Mouse (Mus musculus) neural tube, embryonic 13.5 days (tissue): ENCODE data around the gene Magi1. TPM values are rescaled to one million over a fixed set of nuclear protein-coding genes. Genes with fewer than 3 reads are reported as not detected.

Experiments used
- ATAC-seq: fragments of 200-750 bp; cut with Nextera tagmentation; 2 replicates; pipeline ENCODE4 v1.8.0; 2017; ENCODE audit warnings: low read depth, mild to moderate bottlenecking, moderate TSS enrichment, moderate library complexity
- H3K27ac ChIP-seq: fragments of 300-500 bp; sonication (generic); replicated peaks from 2 replicates; pipeline ENCODE4 v1.5.1; 2015; ENCODE audit warnings: moderate library complexity, mild to moderate bottlenecking, inconsistent platforms
- H3K27me3 ChIP-seq: fragments of 300-500 bp; sonication (generic); 2 replicates; pipeline ENCODE4 v1.6.1; 2015; ENCODE audit warnings: mild to moderate bottlenecking, inconsistent platforms
- H3K36me3 ChIP-seq: fragments of 300-500 bp; sonication (generic); 2 replicates; pipeline ENCODE4 v1.6.1; 2015; ENCODE audit warnings: mild to moderate bottlenecking, inconsistent platforms
- H3K4me1 ChIP-seq: fragments of 300-500 bp; sonication (generic); replicated peaks from 2 replicates; pipeline ENCODE4 v1.6.1; 2015; ENCODE audit warnings: inconsistent platforms
- H3K4me2 ChIP-seq: fragments of 300-500 bp; sonication (generic); 2 replicates; pipeline ENCODE4 v1.6.1; 2015; ENCODE audit warnings: inconsistent platforms, mild to moderate bottlenecking, moderate library complexity
- H3K4me3 ChIP-seq: fragments of 300-500 bp; sonication (generic); 2 replicates; pipeline ENCODE4 v1.5.1; 2015; ENCODE audit warnings: mild to moderate bottlenecking, inconsistent platforms
- H3K9ac ChIP-seq: fragments of 300-500 bp; sonication (generic); 2 replicates; pipeline ENCODE4 v1.6.1; 2015; ENCODE audit warnings: moderate library complexity, mild to moderate bottlenecking, inconsistent platforms
- H3K9me3 ChIP-seq: fragments of 300-500 bp; sonication (generic); 2 replicates; pipeline ENCODE4 v1.6.1; 2016; ENCODE audit warnings: inconsistent platforms
- WGBS: fragments of 180-500 bp; shearing (Covaris S2); methylation state at CpG from one replicate; pipeline ENCODE4 v1.1.7; 2015; 5-methylcytosine and 5-hydroxymethylcytosine counted together
- polyA plus RNA-seq: library from polyadenylated mRNA; unstranded; fragments of >200 nt; fragmentation: Nextera tagmentation; extraction: Ambion mirVana; gene quantifications from 2 replicates; pipeline ENCODE4 v1.2.1, GENCODE M21; 2015

The Magi1 gene
- polyA plus RNA-seq, 1 experiment from 2014 or later = 20.9 TPM

- no peaks in the 10 kb centered on the region for H3K27me3 ChIP-seq
- H3K36me3 ChIP-seq = no peaks in the 10 kb centered on the region
- H3K4me3 ChIP-seq = no peak overlapping the region
- no peak for ATAC-seq
- no peak overlapping the region for H3K4me2 ChIP-seq
- no peaks in the 10 kb centered on the region for H3K9me3 ChIP-seq
- H3K4me1 ChIP-seq = peaks cover 3% of the 10 kb centered on the region; the same call in 1 of the 2 replicates
- H3K27ac ChIP-seq = no peak overlapping the region
- 82% methylated on average over 14 of the region's 14 CpGs for WGBS
- no peak overlapping the region for H3K9ac ChIP-seq
These were observed 88.3 kb downstream of the Magi1 start for GRCm38 (mm10) chr6:94195303-94195911.

GRCm38 (mm10) chr6:94190830-94191229 lies 92.9 kb downstream of the Magi1 start:
- no peak for ATAC-seq
- Histone ChIP-seq H3K27me3 (no peaks in the 10 kb centered on the region), H3K9ac (no peak overlapping the region), H3K9me3 (no peaks in the 10 kb centered on the region), H3K27ac (no peak overlapping the region), H3K4me2 (no peak overlapping the region), H3K4me1 (peaks cover 12% of the 10 kb centered on the region), H3K4me3 (no peak overlapping the region), H3K36me3 (no peaks in the 10 kb centered on the region)
- WGBS = 78% methylated on average over 5 of the region's 5 CpGs

- H3K9me3 ChIP-seq = no peaks in the 10 kb centered on the region
- no peak overlapping the region for H3K4me2 ChIP-seq
- H3K4me1 ChIP-seq = peaks cover 9% of the 10 kb centered on the region
- ATAC-seq = no peak
- no peaks in the 10 kb centered on the region for H3K36me3 ChIP-seq
- H3K4me3 ChIP-seq = no peak overlapping the region
- H3K27ac ChIP-seq = no peak overlapping the region
- H3K9ac ChIP-seq = no peak overlapping the region
- H3K27me3 ChIP-seq = no peaks in the 10 kb centered on the region
- 64% methylated on average over 5 of the region's 5 CpGs for WGBS
These were observed 94.3 kb downstream of the Magi1 start for GRCm38 (mm10) chr6:94189379-94189778.

DNA sequence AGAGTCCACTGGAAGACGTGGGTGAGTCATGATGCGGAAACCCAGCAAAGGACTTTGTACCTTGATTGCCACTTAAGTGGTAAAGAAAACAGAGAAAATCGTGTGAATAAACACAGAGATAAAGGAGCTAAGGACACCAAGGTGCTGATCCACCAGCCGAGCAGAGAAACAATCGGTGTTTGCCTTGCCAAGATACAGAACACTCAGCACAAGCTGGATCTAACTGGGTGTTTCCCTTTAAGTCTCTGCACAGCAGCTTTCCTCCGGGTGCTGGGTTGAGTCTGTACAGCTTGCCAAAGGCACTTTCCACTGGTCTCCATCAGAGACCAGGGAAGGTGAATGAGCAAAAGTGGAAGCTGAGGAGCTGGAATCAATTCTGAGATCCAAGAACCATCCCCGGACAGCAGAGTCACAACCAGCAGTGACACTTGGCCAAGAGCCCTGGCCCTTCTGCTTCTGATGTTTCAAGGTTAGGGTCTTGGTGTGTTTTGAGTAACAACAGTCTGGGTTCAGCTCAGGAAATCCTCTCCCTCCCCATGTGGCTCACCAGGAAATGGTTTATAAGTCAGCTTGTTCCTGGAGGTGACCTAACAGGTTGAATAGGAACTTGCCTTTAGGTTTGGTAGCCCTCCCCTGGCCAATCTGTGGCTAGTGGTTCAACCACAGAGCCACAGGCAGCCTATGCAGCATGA lies 96.9 kb downstream of the Magi1 start:
- H3K9me3 ChIP-seq = no peaks in the 10 kb centered on the region
- H3K36me3 ChIP-seq = no peaks in the 10 kb centered on the region
- no peak overlapping the region for H3K9ac ChIP-seq
- no peak overlapping the region for H3K4me2 ChIP-seq
- H3K4me1 ChIP-seq = peaks cover 35% of the 10 kb centered on the region
- no peak overlapping the region for H3K27ac ChIP-seq
- ATAC-seq = no peak
- H3K4me3 ChIP-seq = no peak overlapping the region
- WGBS = 76% methylated on average over 7 of the region's 7 CpGs
- H3K27me3 ChIP-seq = no peaks in the 10 kb centered on the region

DNA sequence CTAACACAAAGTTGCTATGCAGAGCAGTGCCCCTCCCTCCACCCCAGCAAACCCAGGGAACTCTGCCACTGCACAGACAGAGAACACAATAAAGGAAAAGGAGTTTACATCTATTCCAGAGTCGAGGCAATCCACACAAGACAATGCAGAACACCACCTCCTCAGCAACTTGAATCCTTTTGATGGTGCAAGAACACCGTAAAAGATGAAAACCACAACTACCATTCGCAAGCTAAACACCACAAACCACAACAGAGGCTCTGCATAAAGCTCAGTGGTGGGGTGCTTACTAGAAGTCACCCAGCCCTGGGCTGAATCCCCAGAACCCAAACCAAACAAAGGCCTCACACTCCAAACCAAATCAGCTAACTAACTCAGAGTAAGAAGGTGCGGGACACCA lies 99.4 kb downstream of the Magi1 start:
- Histone ChIP-seq H3K9me3 (no peaks in the 10 kb centered on the region), H3K4me1 (peaks cover 33% of the 10 kb centered on the region), H3K9ac (no peak overlapping the region), H3K36me3 (no peaks in the 10 kb centered on the region), H3K27ac (no peak overlapping the region), H3K4me3 (no peak overlapping the region), H3K27me3 (no peaks in the 10 kb centered on the region), H3K4me2 (no peak overlapping the region)
- ATAC-seq = no peak
- 61% methylated on average over 4 of the region's 4 CpGs for WGBS

- peaks cover 30% of the 10 kb centered on the region for H3K4me1 ChIP-seq
- H3K4me2 ChIP-seq = no peak overlapping the region
- H3K4me3 ChIP-seq = no peak overlapping the region
- H3K9ac ChIP-seq = no peak overlapping the region
- ATAC-seq = no peak
- no peaks in the 10 kb centered on the region for H3K9me3 ChIP-seq
- no peak overlapping the region for H3K27ac ChIP-seq
- 53% methylated on average over 14 of the region's 14 CpGs for WGBS
- H3K36me3 ChIP-seq = no peaks in the 10 kb centered on the region
- no peaks in the 10 kb centered on the region for H3K27me3 ChIP-seq
These were observed 100.3 kb downstream of the Magi1 start for GRCm38 (mm10) chr6:94183354-94183851.

DNA sequence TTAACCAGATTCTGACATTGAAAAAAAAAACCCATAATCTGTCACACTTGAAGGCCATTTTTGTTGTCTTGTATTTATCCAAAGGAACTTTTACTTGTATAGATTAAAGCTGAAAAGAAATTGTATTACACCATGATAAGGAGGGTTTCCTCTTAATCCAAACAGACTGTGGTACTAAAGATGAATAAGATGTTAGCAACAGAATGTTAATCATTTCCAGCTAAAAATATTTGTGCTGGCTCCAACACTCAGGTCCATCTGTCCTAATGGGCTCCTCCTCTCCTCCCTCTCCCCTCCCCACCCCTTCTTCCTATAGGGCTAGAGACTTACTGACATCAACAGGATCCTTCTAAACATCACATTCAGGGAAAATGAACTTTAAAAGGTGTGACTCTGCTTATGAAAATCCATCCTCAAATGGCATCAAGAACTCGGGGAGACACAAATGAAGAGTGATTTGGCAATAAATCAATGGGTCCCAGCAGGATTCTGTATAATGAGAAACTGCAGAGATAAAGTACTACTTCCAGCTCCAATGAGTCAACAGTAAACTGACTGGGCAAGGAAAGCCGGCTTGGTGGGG lies 102.0 kb downstream of the Magi1 start:
- peaks cover 34% of the 10 kb centered on the region for H3K4me1 ChIP-seq
- H3K27me3 ChIP-seq = no peaks in the 10 kb centered on the region
- H3K4me2 ChIP-seq = no peak overlapping the region
- ATAC-seq = no peak
- H3K27ac ChIP-seq = no peak overlapping the region
- H3K9ac ChIP-seq = no peak overlapping the region
- no peak overlapping the region for H3K4me3 ChIP-seq
- WGBS = 8% methylated on average over 2 of the region's 2 CpGs
- H3K36me3 ChIP-seq = no peaks in the 10 kb centered on the region
- no peaks in the 10 kb centered on the region for H3K9me3 ChIP-seq

- no peaks in the 10 kb centered on the region for H3K36me3 ChIP-seq
- ATAC-seq = no peak
- no peak overlapping the region for H3K4me2 ChIP-seq
- no peak overlapping the region for H3K9ac ChIP-seq
- H3K4me1 ChIP-seq = peaks cover 36% of the 10 kb centered on the region
- WGBS = 90% methylated on average over 14 of the region's 14 CpGs
- H3K27ac ChIP-seq = no peak overlapping the region
- H3K4me3 ChIP-seq = no peak overlapping the region
- no peaks in the 10 kb centered on the region for H3K27me3 ChIP-seq
- H3K9me3 ChIP-seq = no peaks in the 10 kb centered on the region
These were observed 103.2 kb downstream of the Magi1 start for GRCm38 (mm10) chr6:94180331-94181150.

DNA sequence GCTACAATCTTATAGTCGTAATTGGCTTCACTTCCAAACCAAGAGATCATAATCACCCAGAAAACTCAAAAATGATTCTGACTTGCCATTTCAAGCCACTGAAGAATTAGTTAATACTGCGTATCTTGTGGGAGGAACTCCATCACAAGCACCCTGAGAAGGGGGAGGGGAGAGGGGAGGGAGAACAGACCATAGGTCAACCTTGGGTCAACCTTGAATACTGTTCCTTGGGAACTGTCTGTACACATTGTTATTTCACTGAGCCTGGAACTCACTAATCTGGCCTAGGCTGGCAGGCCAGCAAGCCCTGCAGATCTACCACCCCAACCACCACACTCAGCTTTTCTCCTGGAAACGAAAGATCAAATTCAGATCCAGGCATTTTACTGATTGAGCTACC lies 106.2 kb downstream of the Magi1 start:
- WGBS = 59% methylated on average over 3 of the region's 3 CpGs
- H3K4me3 ChIP-seq = no peak overlapping the region
- no peak overlapping the region for H3K9ac ChIP-seq
- no peak overlapping the region for H3K4me2 ChIP-seq
- ATAC-seq = no peak
- no peaks in the 10 kb centered on the region for H3K9me3 ChIP-seq
- no peaks in the 10 kb centered on the region for H3K36me3 ChIP-seq
- H3K4me1 ChIP-seq = peaks cover 18% of the 10 kb centered on the region
- H3K27ac ChIP-seq = no peak overlapping the region
- no peaks in the 10 kb centered on the region for H3K27me3 ChIP-seq

- H3K4me2 ChIP-seq = no peak overlapping the region
- no peaks in the 10 kb centered on the region for H3K36me3 ChIP-seq
- H3K27me3 ChIP-seq = no peaks in the 10 kb centered on the region
- WGBS = 16% methylated on average over 4 of the region's 4 CpGs
- no peaks in the 10 kb centered on the region for H3K9me3 ChIP-seq
- peaks cover 10% of the 10 kb centered on the region for H3K4me1 ChIP-seq
- no peak overlapping the region for H3K9ac ChIP-seq
- no peak overlapping the region for H3K4me3 ChIP-seq
- no peak overlapping the region for H3K27ac ChIP-seq
- no peak for ATAC-seq
These were observed 107.0 kb downstream of the Magi1 start for GRCm38 (mm10) chr6:94176705-94177104.

DNA sequence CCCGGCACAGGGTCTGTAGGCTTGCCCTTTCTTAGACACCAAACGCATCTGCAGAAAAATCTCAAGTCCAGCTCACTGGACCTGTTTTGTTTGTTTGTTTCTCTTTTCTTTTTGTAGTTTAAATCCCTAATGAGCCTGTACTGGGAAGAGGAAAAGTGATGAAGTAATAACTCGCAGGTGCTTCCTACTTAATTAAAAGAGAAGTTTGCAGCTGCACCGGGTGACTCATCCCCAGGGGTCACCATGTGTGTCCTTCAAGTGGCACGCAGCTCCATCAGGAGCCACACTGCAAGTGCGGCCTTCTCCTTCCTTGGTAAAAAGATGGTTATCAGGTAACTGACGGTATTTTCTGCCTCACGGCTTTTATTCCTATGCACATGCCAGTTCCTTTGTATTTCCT lies 112.5 kb downstream of the Magi1 start:
- H3K4me1 ChIP-seq = no peaks in the 10 kb centered on the region
- 78% methylated on average over 8 of the region's 8 CpGs for WGBS

More for the DNA sequence above, 112.5 kb downstream of the Magi1 start:
- no peaks in the 10 kb centered on the region for H3K9me3 ChIP-seq
- no peaks in the 10 kb centered on the region for H3K36me3 ChIP-seq
- H3K27me3 ChIP-seq = no peaks in the 10 kb centered on the region
- H3K4me2 ChIP-seq = no peak overlapping the region
- no peak overlapping the region for H3K9ac ChIP-seq
- no peak overlapping the region for H3K4me3 ChIP-seq
- no peak for ATAC-seq
- no peak overlapping the region for H3K27ac ChIP-seq
